Mouse (Mus musculus) erythroblast, embryonic 14.5 days (primary cell): ENCODE measurements around the gene Slc2a13.

ENCODE experiments used
- GATA1 ChIP-seq: IDR thresholded peaks from 2 replicates; pipeline ENCODE4 v1.6.1; 2012; ENCODE audit warnings: low read length, inconsistent platforms, mixed read lengths
- TAL1 ChIP-seq: IDR thresholded peaks from 3 replicates; pipeline ENCODE4 v1.6.1; 2012; ENCODE audit warnings: low read length, inconsistent platforms, mixed read lengths

DNA sequence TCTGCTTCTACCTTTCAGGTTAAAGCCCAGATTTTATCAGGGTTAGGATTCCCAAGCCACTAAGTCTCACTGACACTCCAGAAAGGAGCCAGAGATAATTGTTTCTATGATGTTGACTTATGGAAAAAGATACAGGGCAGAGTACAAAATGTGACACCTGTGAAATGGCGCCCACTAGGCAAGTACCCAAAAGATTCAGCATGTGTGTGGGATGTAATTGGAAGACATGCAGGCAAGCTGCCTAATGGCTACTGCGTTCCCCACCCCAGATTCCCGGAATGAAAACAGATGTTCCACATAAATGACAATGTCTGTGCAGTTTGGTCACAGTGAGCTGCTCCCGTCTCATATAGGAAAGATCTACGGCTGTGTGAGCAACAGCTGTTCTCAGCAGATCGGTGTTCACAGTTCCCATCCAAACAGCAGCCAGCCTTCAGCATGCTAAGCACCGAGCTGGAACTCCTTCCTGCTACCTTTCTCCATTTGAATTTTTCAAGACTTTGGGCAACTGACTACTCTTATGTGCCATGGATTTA lies 201.1 kb downstream of the Slc2a13 start:
- TF ChIP-seq GATA1 (no peak), TAL1 (no peak)
